Mouse (Mus musculus) G1E (cell line): ENCODE data around the gene Poldip2.
"Not testable (repeated sequence)": the region's sequence is repeated elsewhere in the genome, so short reads cannot be mapped to it uniquely, and the experiment has no call there.

Source experiments
- CTCF ChIP-seq: IDR thresholded peaks from 2 replicates; pipeline ENCODE4 v1.5.1; 2012; ENCODE audit warnings: low read depth, low read length, inconsistent platforms, mixed read lengths
- GATA1 ChIP-seq: IDR thresholded peaks from 2 replicates; pipeline ENCODE4 v1.6.1; 2012; ENCODE audit warnings: borderline replicate concordance, low read length, inconsistent platforms, mixed read lengths
- GATA2 ChIP-seq: IDR thresholded peaks from 2 replicates; pipeline ENCODE4 v1.6.1; 2012; ENCODE audit warnings: low read depth, low read length, inconsistent platforms, borderline replicate concordance

DNA sequence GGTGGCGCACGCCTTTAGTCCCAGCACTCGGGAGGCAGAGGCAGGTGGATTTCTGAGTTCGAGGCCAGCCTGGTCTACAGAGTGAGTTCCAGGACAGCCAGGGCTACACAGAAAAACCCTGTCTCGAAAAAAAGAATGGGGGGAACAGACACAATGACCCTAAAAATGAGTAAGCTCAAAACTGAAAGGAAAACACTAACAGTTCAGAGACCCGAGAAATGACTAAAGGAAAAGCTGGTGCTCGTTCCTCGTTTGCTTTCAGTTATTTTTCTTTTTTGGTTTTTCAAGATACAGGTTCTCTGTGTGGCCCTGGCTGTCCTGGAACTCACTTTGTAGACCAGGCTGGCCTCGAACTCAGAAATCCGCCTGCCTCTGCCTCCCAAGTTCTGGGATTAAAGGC lies 19.5 kb downstream of the Poldip2 start:
- not testable (repeated sequence) for TF ChIP-seq CTCF, GATA2, GATA1
